In the genomic region with DNA sequence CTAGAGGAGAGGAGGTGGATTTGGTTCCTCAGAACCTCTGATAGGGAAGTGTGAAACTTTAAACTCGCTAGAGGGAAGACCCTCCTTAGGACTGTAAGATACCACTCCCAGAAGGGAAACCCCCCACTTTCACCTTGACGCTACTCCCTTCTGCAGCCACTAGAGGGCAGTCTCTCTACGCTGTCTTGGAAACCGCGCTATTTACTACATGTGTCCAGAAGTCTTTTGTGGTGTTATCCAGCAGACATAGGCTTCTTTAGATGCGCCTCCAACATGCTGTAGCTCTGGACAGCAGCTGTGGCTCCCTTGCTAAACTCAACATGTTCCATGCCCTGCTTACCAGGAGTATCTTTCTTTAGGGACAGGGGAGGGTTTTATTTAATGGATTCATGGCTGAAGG, we compare ENCODE assay signal across 8 mouse cellular contexts. TPM values are rescaled to one million over a fixed set of nuclear protein-coding genes. Genes with fewer than 3 reads are reported as not detected.
A peak's percentile ranks its signal among the peaks of the same experiment; 100 is the strongest.
DNase-seq lines count a peak whose midpoint lies in the region; ATAC-seq and TF ChIP-seq lines count a peak whose summit lies in the region.

No protein-coding gene starts in this region.

- ATAC-seq in forebrain, embryonic 11.5 days (replicated peaks; ENCODE audit: low FRiP score), result no peak; the same call in 1 of the 2 replicates
- 0 out of 2 replicates have a peak, but pooled peaks have one; percentile 45 for ATAC-seq in intestine, embryonic 14.5 days (replicated peaks; ENCODE audit: low FRiP score, low TSS enrichment, low read depth)
- peak; percentile 17; the same call in 1 of the 2 replicates for ATAC-seq in limb, embryonic 15.5 days (ENCODE audit: insufficient number of reproducible peaks, low FRiP score, low TSS enrichment, low read depth)
- no peak; the same call in 1 of the 2 replicates for ATAC-seq in neural tube, embryonic 11.5 days (ENCODE audit: insufficient read depth, low FRiP score, low TSS enrichment)
- ATAC-seq in monocyte, adult 5-6 weeks (replicated peaks; ENCODE audit: insufficient number of reproducible peaks, low FRiP score, low TSS enrichment, poor library complexity, severe bottlenecking), result no peak

- 2% methylated on average over 6 of the region's 6 CpGs for WGBS in thymus, adult 2 months
- WGBS in forebrain, embryonic 11.5 days, result 0% methylated on average over 6 of the region's 6 CpGs
- WGBS in intestine, embryonic 14.5 days, result 2% methylated on average over 6 of the region's 6 CpGs
- WGBS in limb, embryonic 15.5 days, result 1% methylated on average over 6 of the region's 6 CpGs
- 3% methylated on average over 6 of the region's 6 CpGs for WGBS in neural tube, embryonic 11.5 days

- H3K9me3 ChIP-seq in forebrain, embryonic 11.5 days (ENCODE audit: control insufficient read depth, low read length), result no peaks in the 10 kb centered on the region
- H3K9me3 ChIP-seq in intestine, embryonic 14.5 days (ENCODE audit: control insufficient read depth, low read length), result no peaks in the 10 kb centered on the region
- no peaks in the 10 kb centered on the region for H3K9me3 ChIP-seq in limb, embryonic 15.5 days
- no peaks in the 10 kb centered on the region for H3K9me3 ChIP-seq in neural tube, embryonic 11.5 days (ENCODE audit: control insufficient read depth, low read length)

- no peaks in the 10 kb centered on the region for H3K27me3 ChIP-seq in thymus, adult 2 months (ENCODE audit: control insufficient read depth, insufficient read depth, low read length)
- no peaks in the 10 kb centered on the region for H3K27me3 ChIP-seq in forebrain, embryonic 11.5 days (ENCODE audit: control insufficient read depth, insufficient read depth, low read length)
- no peaks in the 10 kb centered on the region for H3K27me3 ChIP-seq in intestine, embryonic 14.5 days (replicated peaks; ENCODE audit: control insufficient read depth, insufficient read depth, low read length)
- H3K27me3 ChIP-seq in limb, embryonic 15.5 days, result no peaks in the 10 kb centered on the region
- H3K27me3 ChIP-seq in neural tube, embryonic 11.5 days (ENCODE audit: control insufficient read depth, insufficient read depth, low read length), result no peaks in the 10 kb centered on the region

- peak; percentile 40 for DNase-seq in thymus, adult 2 months
- no peak for DNase-seq in thymus, adult 18-20 months
- DNase-seq in c-Kit-negative CD71-positive TER-119-positive erythroid progenitor cells, embryonic 14.5 days (ENCODE audit: low read depth, low spot score), result peak; percentile 2
- peak; percentile 80 for DNase-seq in forebrain, embryonic 11.5 days (ENCODE audit: low spot score)
- peak; percentile 81 for DNase-seq in intestine, embryonic 14.5 days (ENCODE audit: low spot score)
- peak; percentile 76 for DNase-seq in neural tube, embryonic 11.5 days (ENCODE audit: low spot score)

- TF ChIP-seq POLR2A in thymus, adult 2 months (IDR thresholded peaks at IDR 0.05; ENCODE audit: control insufficient read depth, extremely low read depth, insufficient read depth, low read length, poor library complexity), result no peak

- H3K4me1 ChIP-seq in thymus, adult 2 months (replicated peaks; ENCODE audit: control insufficient read depth, insufficient read depth, low read length), result no peaks in the 10 kb centered on the region
- no peaks in the 10 kb centered on the region for H3K4me1 ChIP-seq in forebrain, embryonic 11.5 days (replicated peaks; ENCODE audit: control insufficient read depth, insufficient read depth, low read length)
- H3K4me1 ChIP-seq in intestine, embryonic 14.5 days (replicated peaks; ENCODE audit: control insufficient read depth, insufficient read depth, low read length), result 0 out of 2 replicates have a peak, but pooled peaks cover 6% of the 10 kb centered on the region
- H3K4me1 ChIP-seq in limb, embryonic 15.5 days, result peaks cover 3% of the 10 kb centered on the region; the same call in 1 of the 2 replicates
- no peaks in the 10 kb centered on the region; the same call in 1 of the 2 replicates for H3K4me1 ChIP-seq in neural tube, embryonic 11.5 days (ENCODE audit: control insufficient read depth, insufficient read depth, low read length)

- H3K27ac ChIP-seq in thymus, adult 2 months (ENCODE audit: control insufficient read depth, insufficient read depth, low read length), result no peak overlapping the region
- H3K27ac ChIP-seq in forebrain, embryonic 11.5 days (ENCODE audit: low read depth, low read length), result no peak overlapping the region
- no peak overlapping the region for H3K27ac ChIP-seq in intestine, embryonic 14.5 days (ENCODE audit: low read depth)
- H3K27ac ChIP-seq in limb, embryonic 15.5 days, result no peak overlapping the region
- H3K27ac ChIP-seq in neural tube, embryonic 11.5 days (ENCODE audit: low read depth, low read length), result no peak overlapping the region

- H3K36me3 ChIP-seq in thymus, adult 2 months (ENCODE audit: control insufficient read depth, insufficient read depth, low read length), result no peaks in the 10 kb centered on the region
- H3K36me3 ChIP-seq in forebrain, embryonic 11.5 days (ENCODE audit: control insufficient read depth, insufficient read depth, low read length), result no peaks in the 10 kb centered on the region
- no peaks in the 10 kb centered on the region for H3K36me3 ChIP-seq in intestine, embryonic 14.5 days (ENCODE audit: control insufficient read depth, insufficient read depth, low read length)
- no peaks in the 10 kb centered on the region for H3K36me3 ChIP-seq in limb, embryonic 15.5 days
- no peaks in the 10 kb centered on the region for H3K36me3 ChIP-seq in neural tube, embryonic 11.5 days (ENCODE audit: control insufficient read depth, insufficient read depth, low read length)

- H3K4me2 ChIP-seq in forebrain, embryonic 11.5 days (ENCODE audit: low read depth, low read length, severe bottlenecking), result no peak overlapping the region
- H3K4me2 ChIP-seq in intestine, embryonic 14.5 days (ENCODE audit: low read length), result no peak overlapping the region
- no peak overlapping the region for H3K4me2 ChIP-seq in limb, embryonic 15.5 days
- H3K4me2 ChIP-seq in neural tube, embryonic 11.5 days (ENCODE audit: low read depth), result no peak overlapping the region

- TF ChIP-seq CTCF in thymus, adult 2 months (IDR thresholded peaks at IDR 0.05; ENCODE audit: borderline replicate concordance, control insufficient read depth, extremely low read depth, insufficient read depth, low read length, poor library complexity), result no peak

- H3K9ac ChIP-seq in forebrain, embryonic 11.5 days (ENCODE audit: low read length), result no peak overlapping the region
- H3K9ac ChIP-seq in intestine, embryonic 14.5 days (ENCODE audit: low read length), result no peak overlapping the region
- H3K9ac ChIP-seq in limb, embryonic 15.5 days, result no peak overlapping the region
- no peak overlapping the region for H3K9ac ChIP-seq in neural tube, embryonic 11.5 days (ENCODE audit: low read length)

- H3K4me3 ChIP-seq in thymus, adult 2 months (ENCODE audit: control insufficient read depth, insufficient read depth, low read length), result no peak overlapping the region
- no peak overlapping the region for H3K4me3 ChIP-seq in forebrain, embryonic 11.5 days (ENCODE audit: low read depth, low read length)
- H3K4me3 ChIP-seq in intestine, embryonic 14.5 days (ENCODE audit: low read depth, low read length), result no peak overlapping the region
- no peak overlapping the region for H3K4me3 ChIP-seq in limb, embryonic 15.5 days
- no peak overlapping the region for H3K4me3 ChIP-seq in neural tube, embryonic 11.5 days (ENCODE audit: low read depth, low read length)

RNA-seq across cellular contexts. Expression of gene H2afy2, which starts 54.8 kb away (rescaled TPM):
- 2.0 and 2.1 TPM in 2 replicates for polyA plus RNA-seq in thymus, adult 2 months (2012; rRNA removed)
- polyA plus RNA-seq in forebrain, embryonic 11.5 days (2014; fragmentation: Nextera tagmentation; extraction: Ambion mirVana), result 260 and 266 TPM in 2 replicates
- 104 and 120 TPM in 2 replicates for polyA plus RNA-seq in intestine, embryonic 14.5 days (2014; fragmentation: Nextera tagmentation; extraction: Ambion mirVana)
- 127 and 144 TPM in 2 replicates for polyA plus RNA-seq in limb, embryonic 15.5 days (2015; fragmentation: Nextera tagmentation; extraction: Ambion mirVana)
- 246 and 247 TPM in 2 replicates for polyA plus RNA-seq in neural tube, embryonic 11.5 days (2014; fragmentation: Nextera tagmentation; extraction: Ambion mirVana)
- total RNA-seq in monocyte, adult 5-6 weeks (2017), result 0.58 TPM in 1 of 3 replicates, not detected in the others

Comparison
In these comparisons a context has a peak if more than half of its experiments do, and no peak if none do; other contexts are left out.
1. DNase-seq: peak in thymus, adult 2 months (single experiment), c-Kit-negative CD71-positive TER-119-positive erythroid progenitor cells, embryonic 14.5 days (single experiment), forebrain, embryonic 11.5 days (single experiment), intestine, embryonic 14.5 days (single experiment) and neural tube, embryonic 11.5 days (single experiment); none in thymus, adult 18-20 months (0 of 2).
2. ATAC-seq: peak in intestine, embryonic 14.5 days (single experiment) and limb, embryonic 15.5 days (single experiment); none in forebrain, embryonic 11.5 days (single experiment), neural tube, embryonic 11.5 days (single experiment) and monocyte, adult 5-6 weeks (single experiment).
3. RNA of gene H2afy2, which starts 54.8 kb away (polyA plus RNA-seq): 260 to 266 TPM in forebrain, embryonic 11.5 days, 246 to 247 TPM in neural tube, embryonic 11.5 days, 127 to 144 TPM in limb, embryonic 15.5 days and 104 to 120 TPM in intestine, embryonic 14.5 days; 2.0 to 2.1 TPM in thymus, adult 2 months; every median in the first group is over 10 times any median in the second.